Mouse (Mus musculus) midbrain, postnatal 0 days (tissue): Measurements from ENCODE around the gene Gm20388. TPM values are rescaled to one million over a fixed set of nuclear protein-coding genes. Genes with fewer than 3 reads are reported as not detected.

Experiments used
- ATAC-seq: fragments of 200-750 bp; cut with Nextera tagmentation; 2 replicates; pipeline ENCODE4 v1.8.0; 2017; ENCODE audit warnings: moderate number of reproducible peaks, mild to moderate bottlenecking, moderate TSS enrichment, moderate library complexity; ENCODE audit not compliant: low FRiP score
- DNase-seq: peaks from one replicate; pipeline ENCODE4 v3.0.0-alpha.2; 2015; ENCODE audit warnings: low spot score
- H3K27ac ChIP-seq: fragments of 300-500 bp; sonication (generic); 2 replicates; pipeline ENCODE4 v1.5.1; 2014; ENCODE audit warnings: low read depth, mild to moderate bottlenecking, low read length, mixed read lengths
- H3K27me3 ChIP-seq: fragments of 300-500 bp; sonication (generic); 2 replicates; pipeline ENCODE4 v1.6.1; 2014; ENCODE audit warnings: low read length, control low read depth, mixed read lengths; ENCODE audit not compliant: insufficient read depth
- H3K36me3 ChIP-seq: fragments of 300-500 bp; sonication (generic); 2 replicates; pipeline ENCODE4 v1.6.1; 2014; ENCODE audit warnings: low read length, control low read depth, mixed read lengths; ENCODE audit not compliant: insufficient read depth
- H3K4me1 ChIP-seq: fragments of 300-500 bp; sonication (generic); 2 replicates; pipeline ENCODE4 v1.6.1; 2014; ENCODE audit warnings: mild to moderate bottlenecking, control low read depth, antibody characterized with exemption, low read length, mixed read lengths; ENCODE audit not compliant: insufficient read depth
- H3K4me2 ChIP-seq: fragments of 300-500 bp; sonication (generic); 2 replicates; pipeline ENCODE4 v1.6.1; 2014; ENCODE audit warnings: low read depth, mild to moderate bottlenecking, low read length, mixed read lengths; ENCODE audit not compliant: poor library complexity, severe bottlenecking
- H3K4me3 ChIP-seq: fragments of 300-500 bp; sonication (generic); 2 replicates; pipeline ENCODE4 v1.5.1; 2014; ENCODE audit warnings: low read depth, mild to moderate bottlenecking, low read length, moderate library complexity
- H3K9ac ChIP-seq: fragments of 300-500 bp; sonication (generic); replicated peaks from 2 replicates; pipeline ENCODE4 v1.6.1; 2014; ENCODE audit warnings: mild to moderate bottlenecking, low read length, moderate library complexity, mixed read lengths; ENCODE audit not compliant: poor library complexity, severe bottlenecking
- H3K9me3 ChIP-seq: fragments of 300-500 bp; sonication (generic); 2 replicates; pipeline ENCODE4 v1.6.1; 2016; ENCODE audit warnings: low read length, control low read depth
- CTCF ChIP-seq: IDR thresholded peaks from 2 replicates; pipeline ENCODE4 v1.5.1; 2016; ENCODE audit warnings: antibody characterized with exemption, mild to moderate bottlenecking
- WGBS: fragments of 180-500 bp; shearing (Covaris S2); extraction: QIAGEN DNeasy Blood & Tissue Kit; methylation state at CpG from one replicate; pipeline ENCODE4 v1.1.7; 2014; 5-methylcytosine and 5-hydroxymethylcytosine counted together
- polyA plus RNA-seq: library from polyadenylated mRNA; unstranded; fragments of >200 nt; fragmentation: Nextera tagmentation; extraction: Ambion mirVana; gene quantifications from 2 replicates; pipeline ENCODE4 v1.2.1, GENCODE M21; 2015
- total RNA-seq: library from RNA; depleted of rRNA; stranded (reverse); fragments of >200 nt; gene quantifications from 2 replicates; pipeline ENCODE4 v1.2.3, GENCODE M21; 2014

Gene Gm20388
- total and polyA plus RNA-seq, 2 experiments from 2014 or later, result 74.2 TPM; not detected in 1

DNA sequence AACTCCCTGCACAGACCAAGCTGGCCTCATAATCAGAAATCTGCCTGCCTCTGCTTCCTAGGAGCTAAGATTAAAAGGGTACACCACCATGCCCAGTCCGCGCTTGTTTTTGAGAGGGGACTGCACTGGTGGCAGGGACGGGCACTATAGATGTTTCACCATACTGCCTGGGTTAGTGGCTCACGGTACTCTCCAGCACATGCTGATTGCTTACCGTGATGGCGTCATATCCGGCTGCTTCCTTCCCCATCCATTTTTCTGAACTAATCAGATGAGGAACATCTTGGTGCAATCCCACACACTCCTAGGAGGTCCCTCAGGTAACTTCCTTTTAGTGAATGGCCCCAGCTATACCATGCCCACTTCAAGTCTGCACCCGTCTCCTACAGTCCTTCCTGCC is 134.3 kb downstream of the Gm20388 start:
- DNase-seq (no peak), ATAC-seq (no peak)
- no peak overlapping the region for H3K27ac ChIP-seq
- no peak overlapping the region for H3K4me2 ChIP-seq
- H3K27me3 ChIP-seq, result no peaks in the 10 kb centered on the region
- H3K36me3 ChIP-seq, result no peaks in the 10 kb centered on the region
- no peak overlapping the region for H3K4me3 ChIP-seq
- no peak for TF ChIP-seq CTCF
- H3K9ac ChIP-seq, result no peak overlapping the region
- H3K4me1 ChIP-seq, result no peaks in the 10 kb centered on the region
- 92% methylated on average over 8 of the region's 8 CpGs for WGBS
- no peaks in the 10 kb centered on the region for H3K9me3 ChIP-seq

DNA sequence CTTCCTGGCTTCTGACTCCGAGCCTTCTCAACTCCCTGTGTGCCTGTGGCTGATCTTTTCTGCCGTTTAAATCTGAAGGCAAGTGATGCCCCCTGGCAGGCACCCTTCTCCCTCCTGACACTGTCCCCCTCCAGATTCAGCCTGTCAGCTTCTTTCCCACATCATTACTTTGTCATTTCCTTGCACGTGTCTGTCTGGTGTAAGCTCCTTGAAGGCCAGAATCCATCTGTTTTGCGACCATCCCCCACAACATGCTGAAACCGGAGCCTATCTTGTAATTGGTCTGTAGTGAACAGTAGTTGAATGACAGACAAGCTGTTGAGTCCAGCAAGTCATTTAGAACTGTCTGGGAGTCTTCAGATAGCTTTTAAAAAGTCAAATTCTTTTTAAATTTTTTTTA is 134.8 kb downstream of the Gm20388 start:
- WGBS, result 67% methylated on average over 5 of the region's 5 CpGs
- no peaks in the 10 kb centered on the region for H3K36me3 ChIP-seq
- ATAC-seq (no peak), DNase-seq (no peak)
- no peak overlapping the region for H3K9ac ChIP-seq
- TF ChIP-seq CTCF, result no peak
- H3K27me3 ChIP-seq, result no peaks in the 10 kb centered on the region
- H3K4me2 ChIP-seq, result no peak overlapping the region
- no peaks in the 10 kb centered on the region for H3K9me3 ChIP-seq
- no peaks in the 10 kb centered on the region for H3K4me1 ChIP-seq
- no peak overlapping the region for H3K27ac ChIP-seq
- no peak overlapping the region for H3K4me3 ChIP-seq

DNA sequence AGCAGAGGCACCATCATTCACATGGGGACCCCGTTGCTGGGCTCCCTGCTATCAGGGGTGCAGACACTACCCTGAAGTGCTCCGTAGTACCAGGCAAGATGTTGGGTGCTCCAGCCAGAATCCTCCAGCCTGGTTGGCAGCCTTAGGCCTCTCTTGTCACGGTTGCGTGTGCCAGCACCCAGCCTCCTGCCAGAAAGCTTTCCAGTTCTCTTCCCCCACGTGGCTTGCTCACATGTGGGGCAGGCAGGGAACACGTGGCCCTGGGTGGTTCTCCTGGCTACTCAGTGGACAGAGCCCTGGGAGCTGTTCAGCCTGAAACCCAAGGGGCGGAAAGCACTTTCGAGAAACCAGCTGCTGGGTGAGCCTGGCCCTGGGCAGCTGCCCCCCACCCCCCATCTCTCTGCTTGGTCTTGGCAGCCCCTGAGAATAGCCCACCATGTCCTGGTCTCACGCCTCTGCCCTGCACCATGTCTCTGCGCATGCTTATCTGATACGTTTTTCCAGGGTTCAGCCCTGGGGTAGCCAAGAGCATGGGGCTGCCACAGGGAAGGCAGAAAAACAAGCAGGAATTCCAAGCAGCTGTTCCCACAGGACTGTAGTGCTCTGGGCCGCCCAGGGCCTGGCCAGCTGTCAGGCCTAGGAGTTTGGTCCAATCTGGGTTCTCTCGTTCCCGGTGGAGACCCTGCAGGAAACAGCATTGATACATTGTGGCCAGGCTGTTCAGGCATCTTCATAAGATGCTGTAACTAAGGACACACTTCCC is 135.8 kb downstream of the Gm20388 start:
- Histone ChIP-seq H3K36me3 (no peaks in the 10 kb centered on the region), H3K4me1 (no peaks in the 10 kb centered on the region), H3K4me2 (no peak overlapping the region), H3K4me3 (no peak overlapping the region), H3K27ac (no peak overlapping the region), H3K9me3 (no peaks in the 10 kb centered on the region), H3K27me3 (no peaks in the 10 kb centered on the region), H3K9ac (no peak overlapping the region)
- 62% methylated on average over 14 of the region's 14 CpGs for WGBS
- ATAC-seq (peak; percentile 66; the same call in 1 of the 2 replicates), DNase-seq (peak; percentile 87)
- TF ChIP-seq CTCF, result no peak

DNA sequence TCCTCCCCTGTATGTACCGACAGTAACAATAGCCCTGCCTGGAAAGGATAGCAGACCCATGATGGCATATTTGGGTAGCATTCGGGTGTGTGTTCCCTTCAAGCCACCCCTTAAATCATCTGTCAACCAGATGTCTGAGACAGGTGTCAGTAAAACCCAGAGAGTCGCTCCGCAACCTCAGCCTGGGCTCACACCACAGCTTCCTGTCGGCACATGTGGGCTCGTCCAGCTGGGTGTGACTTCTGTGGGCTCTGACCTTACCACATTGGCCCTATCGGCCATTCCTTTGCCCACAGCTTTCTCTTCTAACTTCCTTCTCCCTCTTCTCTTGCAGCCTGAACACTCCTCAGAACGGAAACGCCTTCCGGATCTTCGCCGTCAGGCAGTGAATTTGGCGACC is 139.3 kb downstream of the Gm20388 start:
- DNase-seq, result no peak
- 86% methylated on average over 13 of the region's 13 CpGs for WGBS
- Histone ChIP-seq H3K4me2 (no peak overlapping the region), H3K27ac (no peak overlapping the region), H3K27me3 (no peaks in the 10 kb centered on the region), H3K4me3 (no peak overlapping the region), H3K36me3 (no peaks in the 10 kb centered on the region), H3K4me1 (no peaks in the 10 kb centered on the region), H3K9me3 (no peaks in the 10 kb centered on the region), H3K9ac (no peak overlapping the region)
- TF ChIP-seq CTCF, result no peak
- no peak for ATAC-seq

DNA sequence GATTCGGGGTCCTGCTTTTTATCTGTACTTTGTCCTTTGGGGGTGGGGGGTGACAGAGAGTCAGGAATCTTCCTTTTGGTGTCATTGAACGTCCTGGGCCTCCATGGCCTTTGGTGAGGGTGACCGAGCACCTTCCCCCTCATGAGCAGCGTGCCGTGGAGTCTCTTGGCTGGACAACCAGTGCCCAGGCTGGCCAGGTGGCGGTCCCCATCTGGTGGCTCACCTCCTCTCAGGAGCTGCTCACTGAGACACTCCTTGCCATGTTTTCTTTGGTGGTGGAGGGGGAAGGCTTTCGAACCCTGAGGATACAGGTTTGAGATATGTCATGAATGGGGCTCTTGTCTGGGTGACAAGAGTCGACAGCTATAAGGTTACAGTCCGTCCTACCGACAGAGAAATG is 139.7 kb downstream of the Gm20388 start:
- Histone ChIP-seq H3K27ac (no peak overlapping the region), H3K9me3 (no peaks in the 10 kb centered on the region), H3K4me1 (no peaks in the 10 kb centered on the region), H3K36me3 (no peaks in the 10 kb centered on the region), H3K9ac (no peak overlapping the region), H3K4me3 (no peak overlapping the region), H3K27me3 (no peaks in the 10 kb centered on the region), H3K4me2 (no peak overlapping the region)
- no peak for ATAC-seq
- WGBS, result 90% methylated on average over 10 of the region's 10 CpGs
- no peak for DNase-seq
- no peak for TF ChIP-seq CTCF

DNA sequence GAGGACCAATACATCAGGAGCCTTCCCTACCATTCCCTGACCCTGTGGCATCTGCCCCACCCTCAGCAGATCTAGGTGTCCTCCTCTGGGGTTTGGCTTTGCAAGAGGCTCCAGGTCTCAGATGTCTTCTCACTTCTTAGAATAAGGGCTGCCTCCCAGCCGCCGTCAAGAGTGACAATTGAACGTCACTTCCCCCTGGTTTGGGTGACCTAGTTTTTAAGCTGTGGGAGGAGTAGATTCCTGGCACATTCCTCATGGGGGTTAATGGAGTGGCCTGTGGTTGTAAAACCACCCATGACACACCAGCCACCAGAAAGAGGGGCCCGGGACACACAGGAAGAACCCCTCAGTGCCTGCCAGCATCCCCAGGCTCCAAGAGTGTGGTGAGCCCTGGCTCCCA is 140.4 kb downstream of the Gm20388 start:
- no peaks in the 10 kb centered on the region for H3K9me3 ChIP-seq
- no peak overlapping the region for H3K4me3 ChIP-seq
- no peak for TF ChIP-seq CTCF
- 73% methylated on average over 4 of the region's 4 CpGs for WGBS
- no peak overlapping the region for H3K9ac ChIP-seq
- H3K36me3 ChIP-seq, result no peaks in the 10 kb centered on the region
- ATAC-seq (no peak), DNase-seq (no peak)
- H3K4me2 ChIP-seq, result no peak overlapping the region
- no peaks in the 10 kb centered on the region for H3K4me1 ChIP-seq
- no peaks in the 10 kb centered on the region for H3K27me3 ChIP-seq
- no peak overlapping the region for H3K27ac ChIP-seq
